Mouse (Mus musculus) stomach, postnatal 0 days (tissue): ENCODE measurements at regions not wholly inside any gene's neighbourhood (a gene's known extent, or its start where the extent isn't known, plus 50 kb on each side); places are given as distances from the start of the nearest gene placed in this dataset.

Experiments used
- CTCF ChIP-seq: IDR thresholded peaks from 2 replicates; pipeline ENCODE4 v1.5.1; 2016; ENCODE audit warnings: antibody characterized with exemption, low read depth, mild to moderate bottlenecking, moderate library complexity
- EP300 ChIP-seq: optimal IDR thresholded peaks from 2 replicates; pipeline ENCODE3; 2016; ENCODE audit warnings: antibody characterized with exemption

- TF ChIP-seq CTCF: no peak
- TF ChIP-seq EP300: no peak
Observed at GRCm38 (mm10) chr14:100610017-100610760, 325.7 kb upstream of the Klf12 start.
